Mouse (Mus musculus): ENCODE results near the gene St6gal2.

Gene St6gal2

DNA sequence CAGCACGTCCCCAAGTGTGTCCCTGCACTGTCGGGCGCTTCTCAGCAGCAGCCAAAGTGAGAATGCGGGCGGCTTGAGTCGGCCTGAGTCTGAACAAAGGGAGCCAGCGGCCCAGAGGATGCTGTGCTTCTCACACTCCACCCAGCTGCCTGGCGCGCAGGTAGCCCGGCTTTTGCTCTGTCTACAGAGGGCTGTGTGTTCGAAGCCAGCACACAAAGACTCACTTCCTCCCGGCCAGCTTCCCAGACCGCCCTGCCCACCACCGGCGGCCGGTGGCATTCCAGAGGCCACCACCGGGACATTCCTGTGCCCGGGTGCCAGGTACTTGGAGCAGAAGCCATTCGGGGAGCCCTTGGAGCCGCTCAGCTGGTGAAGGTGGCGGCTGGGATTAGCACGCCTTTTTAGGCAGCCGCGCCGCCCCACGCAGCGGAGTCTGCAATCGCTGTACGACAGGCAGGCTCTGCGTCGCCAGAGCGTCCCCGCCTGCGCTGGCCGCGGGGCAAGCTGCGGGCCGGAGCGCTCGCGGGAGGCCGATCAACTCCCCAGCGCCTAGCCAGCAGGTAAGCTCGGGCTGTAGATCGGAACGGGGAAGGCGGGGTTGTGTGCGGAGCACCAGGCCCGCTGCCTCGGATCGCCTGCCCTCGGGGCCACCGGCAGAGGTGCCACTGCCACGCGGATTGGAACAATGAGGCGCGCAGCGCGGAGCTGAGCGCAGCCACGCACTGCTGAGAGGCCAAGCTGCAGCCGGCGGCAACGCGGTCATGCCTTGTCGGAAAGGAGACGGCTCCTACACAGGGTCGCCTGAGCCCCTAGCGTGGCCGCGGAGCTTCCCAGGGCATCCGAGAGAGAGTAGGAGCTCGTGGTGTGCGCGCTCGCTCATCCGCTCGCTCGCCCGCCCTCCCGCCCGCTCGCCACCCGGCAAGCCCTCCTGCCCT is at the start of gene St6gal2:
St6gal2 (plus strand) TSS at position 133 of the 935 bp plus-strand sequence.
- peak; percentile 3 for DNase-seq

DNA sequence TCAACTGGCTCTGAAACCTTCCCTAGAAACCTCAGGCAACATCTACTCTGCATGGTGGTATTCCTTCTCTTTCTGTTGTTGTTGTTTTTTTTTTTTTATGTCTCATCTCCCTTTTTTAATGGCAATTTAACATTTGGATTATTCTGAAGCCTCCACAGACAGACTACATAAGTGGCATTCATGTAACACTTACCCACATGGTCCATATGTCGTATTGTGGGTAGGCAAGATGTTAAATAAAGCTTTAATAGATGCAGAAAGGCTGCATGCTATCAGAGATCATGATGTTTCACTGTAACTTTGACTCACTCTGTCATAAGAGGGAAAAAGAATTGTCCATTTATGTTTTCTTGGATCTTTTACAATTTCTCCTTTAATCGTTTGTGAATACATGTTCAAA is 39.1 kb upstream of the St6gal2 start:
- no peak for DNase-seq

DNA sequence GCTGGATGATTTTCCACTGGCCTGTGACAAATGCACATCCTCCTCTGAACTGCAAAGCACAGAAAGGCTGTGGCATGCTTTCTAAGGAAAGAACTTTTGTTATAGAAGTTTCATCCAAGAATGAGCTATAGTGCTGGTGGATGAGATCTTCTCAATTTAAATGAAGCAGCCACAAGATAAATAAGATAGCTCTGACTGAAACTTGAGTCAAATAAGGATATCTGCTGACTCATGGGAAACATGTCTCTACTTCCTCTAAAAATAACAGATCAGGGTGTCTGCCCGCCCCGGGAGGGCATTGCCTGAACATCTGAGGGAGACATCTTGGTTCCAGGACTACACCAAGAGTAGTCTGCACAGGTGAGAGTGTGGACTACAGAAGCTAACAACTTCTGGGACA is 28.7 kb upstream of the St6gal2 start:
- no peak for DNase-seq

DNA sequence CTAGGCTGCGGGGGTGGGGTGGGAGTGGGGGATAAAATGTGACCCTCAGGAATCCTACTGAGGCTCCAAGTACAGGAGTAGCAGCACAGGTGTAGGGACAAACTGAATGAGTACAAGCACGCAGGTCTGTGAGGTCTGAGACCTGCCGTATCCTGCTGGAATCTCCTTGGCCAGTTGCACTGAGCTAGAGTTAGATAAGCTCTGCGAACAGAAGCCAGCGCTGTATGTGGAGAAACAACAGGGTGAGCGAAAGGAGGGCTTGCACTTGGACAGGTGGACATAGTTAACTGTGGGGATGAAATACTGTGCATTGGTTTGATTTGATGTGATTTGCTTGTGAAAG is 974 bp downstream of the St6gal2 start:
- no peak for DNase-seq

DNA sequence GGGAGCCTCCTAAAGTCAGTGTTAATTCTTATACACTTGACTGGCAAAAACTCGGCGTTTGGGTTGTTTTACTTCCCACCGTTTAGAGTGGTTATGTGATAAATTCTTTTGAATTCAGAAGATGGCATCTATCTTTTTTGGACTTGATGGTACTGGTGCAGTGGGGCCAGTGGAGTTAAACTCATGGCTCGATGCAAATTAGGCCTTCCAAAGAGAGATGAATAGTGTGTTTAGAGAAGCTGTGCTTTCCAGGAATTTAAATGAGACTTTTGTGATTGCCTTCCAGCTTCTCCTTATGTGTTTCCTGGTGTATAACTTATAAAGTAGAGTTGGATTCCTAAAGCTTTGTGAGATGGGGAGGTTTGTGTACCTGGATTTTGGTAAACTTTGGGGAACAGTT is 1.5 kb downstream of the St6gal2 start:
- no peak for DNase-seq

DNA sequence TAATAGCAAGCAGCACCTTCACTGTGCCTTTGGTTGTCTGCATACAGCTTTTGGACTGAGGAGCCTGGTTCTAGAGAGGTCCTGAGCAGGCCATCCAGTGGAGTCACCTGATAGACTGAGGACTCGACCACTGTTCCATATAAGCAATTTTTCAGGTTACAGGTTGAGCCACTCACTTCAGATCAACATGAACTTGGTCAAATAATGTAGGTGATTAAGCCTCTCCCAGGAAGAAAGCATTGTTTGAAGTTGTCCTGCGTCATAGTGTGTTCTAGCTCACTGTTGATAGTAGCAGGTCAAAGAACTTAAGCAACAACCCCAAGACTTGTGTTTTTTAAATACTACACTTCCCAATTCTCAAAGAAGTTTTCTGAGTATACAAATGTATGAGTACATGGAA is 5.8 kb downstream of the St6gal2 start:
- DNase-seq, result no peak

DNA sequence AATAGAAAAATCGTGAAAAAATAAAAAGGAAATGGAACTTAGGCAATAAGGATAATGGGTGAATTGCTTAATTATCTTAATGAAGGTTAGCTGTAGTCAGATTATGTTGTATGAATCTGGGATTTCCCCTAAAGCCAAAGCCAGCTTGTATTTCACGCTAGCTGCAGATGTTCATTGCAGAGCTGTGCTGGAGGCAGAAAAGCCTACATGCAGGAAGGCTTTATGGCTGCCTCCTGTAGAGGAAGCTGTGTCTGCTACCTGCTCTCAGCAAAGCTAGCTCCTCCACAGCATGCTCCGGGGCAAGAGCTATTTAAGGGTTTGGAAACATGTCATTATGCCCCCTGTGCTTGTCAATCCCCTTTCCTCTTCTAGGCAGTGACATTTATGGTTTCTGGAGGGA is 9.3 kb downstream of the St6gal2 start:
- no peak for DNase-seq

DNA sequence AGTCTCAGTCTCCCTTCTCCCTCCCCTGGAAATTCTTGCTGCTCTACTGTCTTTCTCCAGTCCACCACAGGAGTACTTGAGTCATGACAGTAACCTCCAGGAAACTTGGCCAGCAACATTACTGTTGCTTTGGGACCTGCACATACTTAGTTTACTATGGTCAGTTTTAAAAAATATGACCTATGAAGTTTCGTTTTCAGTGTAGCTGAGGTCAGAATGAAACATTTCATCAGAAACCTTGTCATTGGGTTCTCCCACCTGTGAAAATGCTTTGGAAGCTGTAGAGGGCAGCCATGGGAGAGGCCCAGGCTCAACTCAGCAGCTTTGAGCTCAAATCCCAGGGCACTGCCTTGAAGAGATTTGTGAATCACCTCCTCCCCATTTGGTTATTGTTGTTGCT is 15.0 kb downstream of the St6gal2 start:
- DNase-seq, result no peak

DNA sequence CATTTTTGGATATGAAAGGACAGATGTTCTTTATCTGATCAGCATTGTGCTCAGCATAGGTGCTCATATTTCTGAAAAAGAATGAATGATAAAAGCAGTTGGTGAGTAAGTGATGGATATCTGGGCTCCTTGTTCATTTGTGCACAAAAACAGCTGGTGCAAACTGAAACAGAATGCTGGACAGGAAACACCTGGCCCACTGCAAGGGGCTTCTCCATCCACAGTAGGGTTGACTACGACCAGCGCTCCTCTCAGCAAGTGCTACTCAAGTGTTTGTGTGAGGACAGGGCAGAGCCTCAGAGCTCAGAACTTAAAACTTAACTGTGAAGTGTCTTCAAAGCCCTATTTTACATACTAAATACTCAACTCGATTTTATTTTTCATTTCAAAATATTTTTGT is 22.4 kb downstream of the St6gal2 start:
- no peak for DNase-seq

DNA sequence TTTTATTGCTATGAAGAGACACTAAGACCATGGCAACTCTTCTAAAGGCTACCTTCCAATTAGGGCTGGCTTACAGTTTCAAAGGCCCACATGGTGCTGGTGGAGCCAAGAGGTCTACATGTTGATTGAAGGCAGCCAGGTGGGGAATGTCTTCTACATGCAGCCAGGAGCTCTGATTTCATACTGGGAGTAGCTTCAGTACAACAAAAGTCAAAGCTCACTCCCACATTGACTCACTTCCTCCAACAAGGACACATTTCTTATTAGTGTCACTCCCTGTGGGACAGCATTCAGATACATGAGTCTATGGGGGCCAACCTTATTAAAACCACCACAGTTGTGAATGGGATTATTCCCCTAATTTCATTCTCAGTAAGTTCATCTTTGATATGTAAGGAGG is 23.8 kb downstream of the St6gal2 start:
- no peak for DNase-seq

DNA sequence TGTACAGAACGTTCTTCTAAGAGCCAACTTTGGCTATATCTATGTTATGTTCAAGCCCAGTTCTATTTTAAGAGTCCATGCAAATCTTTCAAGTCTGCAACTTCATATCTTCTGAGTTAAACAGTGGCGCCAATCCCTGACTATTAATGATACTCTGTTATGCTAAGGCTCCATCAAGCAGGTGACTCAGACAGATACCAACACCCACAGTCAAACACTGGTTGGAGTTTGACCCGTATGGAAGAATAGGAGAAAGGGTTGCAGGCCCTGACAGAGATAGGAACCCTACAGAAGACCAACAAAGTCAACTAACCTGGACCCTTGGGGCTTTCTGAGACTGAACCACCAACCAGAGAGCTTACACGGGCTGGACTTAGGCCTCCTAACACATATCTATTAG is 30.8 kb downstream of the St6gal2 start:
- no peak for DNase-seq

DNA sequence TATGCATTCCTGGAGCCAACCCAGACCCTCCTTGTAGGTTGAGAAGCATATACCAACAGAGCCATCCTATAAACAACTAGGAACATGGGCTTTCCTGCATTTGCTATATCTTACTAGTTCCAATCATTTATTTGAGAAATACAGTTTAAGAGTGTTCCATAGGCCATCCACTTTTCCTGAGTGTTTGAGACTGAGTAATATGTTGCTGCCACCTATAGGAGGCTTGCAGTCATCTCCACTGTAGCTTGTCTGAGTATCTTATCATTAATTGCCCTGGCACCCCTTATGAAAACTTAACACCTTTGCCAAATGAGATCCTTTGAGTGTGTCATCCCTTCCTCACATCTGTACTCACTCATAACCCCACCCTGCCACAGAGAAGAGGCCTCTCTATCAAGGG is 32.2 kb downstream of the St6gal2 start:
- no peak for DNase-seq

DNA sequence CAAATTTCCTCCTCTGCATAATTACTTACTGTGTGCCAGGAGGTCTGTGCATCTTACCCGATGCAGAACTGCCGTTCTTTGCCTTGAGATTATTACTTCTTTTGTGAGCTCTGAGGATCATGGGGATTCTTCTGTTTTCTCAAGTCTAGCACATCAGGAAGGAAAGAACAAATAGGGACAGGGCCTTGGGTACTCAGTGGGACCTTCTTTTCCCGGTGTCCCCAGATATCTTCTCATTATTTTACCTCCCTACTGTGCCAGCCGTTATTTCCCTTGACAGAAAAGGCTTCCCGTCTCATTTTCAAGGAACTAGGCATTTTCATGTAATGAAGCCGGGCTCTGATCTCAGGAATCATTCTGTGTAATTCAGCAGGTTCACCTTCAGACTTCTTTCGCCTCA is 34.2 kb downstream of the St6gal2 start:
- DNase-seq, result no peak

DNA sequence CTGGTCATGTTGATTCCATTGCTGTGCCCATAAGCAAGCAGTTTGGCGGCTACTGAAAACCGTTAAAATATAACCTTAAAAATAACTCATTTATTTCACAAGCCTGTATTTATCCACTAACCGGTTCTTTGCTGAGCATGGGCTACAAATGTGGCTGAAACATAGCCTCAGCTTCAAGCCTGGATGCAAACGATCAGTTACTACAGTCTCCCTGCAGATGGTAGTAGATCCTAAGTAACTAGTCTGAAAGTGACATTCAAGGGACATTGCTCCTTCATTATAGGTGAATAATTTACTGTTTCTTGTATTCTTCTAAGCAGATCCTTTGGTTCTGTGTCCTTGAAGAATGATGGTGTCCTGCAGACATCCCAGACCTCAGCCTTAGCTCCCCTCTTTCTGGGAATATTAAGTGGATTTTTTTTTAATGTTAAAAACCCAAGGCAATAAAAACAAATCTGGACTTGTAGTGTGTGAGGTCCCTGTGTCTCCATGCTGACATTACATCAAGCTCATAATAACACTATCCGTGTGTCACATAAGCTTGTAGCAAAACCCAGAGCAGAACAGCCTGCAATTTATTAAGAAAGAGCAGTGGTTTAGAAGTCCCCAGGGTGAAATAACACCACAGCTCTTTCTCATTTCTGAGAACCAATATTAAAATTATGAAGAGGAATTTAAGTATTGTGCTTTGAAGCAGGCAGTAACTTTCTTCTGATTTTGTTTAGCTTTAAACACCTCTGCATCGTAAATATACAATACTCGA is 39.1 kb downstream of the St6gal2 start:
- DNase-seq, result no peak

DNA sequence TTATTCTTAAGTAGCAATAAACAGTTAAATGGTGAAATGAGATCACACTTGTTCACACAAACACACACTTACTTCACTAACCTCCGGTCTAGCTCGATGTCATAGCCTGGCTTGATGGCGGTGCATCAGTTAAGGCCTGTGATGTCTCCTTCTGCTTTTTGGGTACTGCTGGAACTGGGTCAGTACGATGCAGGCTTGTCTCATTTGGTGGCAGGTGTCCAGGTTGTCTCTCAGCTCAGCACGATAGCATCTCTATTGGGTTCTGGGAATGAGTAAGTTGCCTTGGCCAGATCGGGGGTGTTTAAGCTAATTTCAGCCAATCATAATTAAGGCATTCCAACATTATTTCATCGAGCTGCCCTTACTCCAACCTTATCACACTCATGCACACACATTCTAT is 86.7 kb downstream of the St6gal2 start:
- DNase-seq, result no peak

DNA sequence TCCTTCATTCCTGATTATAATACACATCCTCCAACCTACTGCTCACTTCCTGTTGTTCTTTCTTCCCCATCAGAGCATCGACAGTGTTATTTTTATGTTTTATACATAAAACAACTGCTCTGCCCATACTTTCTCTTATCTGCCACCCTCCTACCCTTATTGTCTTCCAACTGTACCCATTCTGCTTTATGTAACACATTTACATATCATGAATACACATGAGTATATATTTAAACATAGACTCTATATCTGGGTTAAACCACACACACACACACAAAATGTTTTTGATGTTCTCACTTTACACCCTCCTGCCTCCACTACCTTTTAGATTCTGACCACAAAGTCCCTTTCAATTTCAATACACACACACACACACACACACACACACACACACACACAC is 103.3 kb downstream of the St6gal2 start:
- DNase-seq, result no peak

DNA sequence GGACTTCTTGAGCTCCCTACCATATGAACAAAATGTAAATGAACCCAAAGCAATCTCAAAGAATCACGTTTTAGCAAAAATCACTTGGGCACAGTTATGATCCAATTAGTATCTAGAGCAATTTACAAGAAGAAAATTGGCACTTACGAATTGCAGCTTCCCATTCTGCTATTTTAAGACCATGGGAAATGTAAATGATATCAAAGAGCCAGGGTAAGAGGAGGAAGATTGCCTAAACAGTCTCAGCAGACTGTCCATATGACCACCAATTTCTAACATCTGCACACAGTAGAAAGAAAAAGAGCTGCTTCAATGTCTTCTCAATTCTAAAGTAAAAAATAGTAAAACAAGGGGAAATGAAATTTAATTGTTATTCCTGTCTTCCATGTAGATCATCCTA is 116.6 kb downstream of the St6gal2 start:
- DNase-seq, result no peak

All from lung, postnatal 10 days (tissue).